9 mouse cellular contexts compared by ENCODE assay signal in genomic region chr2:31482914-31483575, GRCm38 (mm10). TPM values are rescaled to one million over a fixed set of nuclear protein-coding genes. Genes with fewer than 3 reads are reported as not detected.
DNase-seq lines count a peak whose midpoint lies in the region; ATAC-seq and TF ChIP-seq lines count a peak whose summit lies in the region.
"Had no signal": no experiment of that assay in that cellular context is flagged by ENCODE, and none has a peak within 500 bp of the region (broad histone marks: within the 10 kb centered on the region; RNA-seq: fewer than 3 reads in every experiment).

No protein-coding gene starts in this region.

- H3K27ac ChIP-seq in forebrain, embryonic 16.5 days (ENCODE audit: low read length) = no peak overlapping the region
- H3K27ac ChIP-seq in layer of hippocampus, adult 2 months = no peak overlapping the region
- no peak overlapping the region for H3K27ac ChIP-seq in lung, embryonic 16.5 days (ENCODE audit: low read length)

- TF ChIP-seq CTCF in layer of hippocampus, adult 2 months (conservative IDR thresholded peaks at IDR 0.05) = peak; percentile 99

- no peak overlapping the region for H3K4me3 ChIP-seq in forebrain, embryonic 16.5 days (replicated peaks; ENCODE audit: low read length)
- no peak overlapping the region for H3K4me3 ChIP-seq in layer of hippocampus, adult 2 months
- no peak overlapping the region for H3K4me3 ChIP-seq in lung, embryonic 16.5 days (ENCODE audit: low read length)
- H3K4me3 ChIP-seq: myocyte had no signal

- peaks cover 63% of the 10 kb centered on the region for H3K27me3 ChIP-seq in forebrain, embryonic 16.5 days (replicated peaks; ENCODE audit: control insufficient read depth, insufficient read depth, low read length)
- H3K27me3 ChIP-seq in lung, embryonic 16.5 days (ENCODE audit: control insufficient read depth, insufficient read depth, low read depth, low read length) = no peaks in the 10 kb centered on the region

- DNase-seq in MEL-GATA-1-ER (ENCODE audit: extremely low read depth, low read depth) = peak; percentile 59
- peak; percentile 88 to 89 for DNase-seq in cerebellum, adult 18-20 months
- DNase-seq in layer of hippocampus, adult 2 months (ENCODE audit: low spot score in 2 of 2) = peak; percentile 80 to 90
- peak; percentile 73 for DNase-seq in ovary, postnatal 36 days (ENCODE audit: low spot score)
- DNase-seq in thymus, postnatal 10 days (ENCODE audit: low spot score in 2 of 2) = peak; percentile 65 to 84

- H3K36me3 ChIP-seq in forebrain, embryonic 16.5 days (ENCODE audit: control insufficient read depth, insufficient read depth) = no peaks in the 10 kb centered on the region
- no peaks in the 10 kb centered on the region for H3K36me3 ChIP-seq in lung, embryonic 16.5 days (ENCODE audit: control insufficient read depth, insufficient read depth, low read length)

- H3K4me2 ChIP-seq in forebrain, embryonic 16.5 days (ENCODE audit: low read length) = no peak overlapping the region
- H3K4me2 ChIP-seq in lung, embryonic 16.5 days (ENCODE audit: low read depth, low read length) = no peak overlapping the region

- H3K9me3 ChIP-seq in forebrain, embryonic 16.5 days (ENCODE audit: control insufficient read depth, low read length) = no peaks in the 10 kb centered on the region
- no peaks in the 10 kb centered on the region for H3K9me3 ChIP-seq in lung, embryonic 16.5 days (ENCODE audit: control insufficient read depth, low read length)

- WGBS in forebrain, embryonic 16.5 days = 23% methylated on average over 8 of the region's 8 CpGs
- WGBS in lung, embryonic 16.5 days = 28% methylated on average over 8 of the region's 8 CpGs

- H3K9ac ChIP-seq in forebrain, embryonic 16.5 days (replicated peaks; ENCODE audit: low read depth, low read length) = no peak overlapping the region
- H3K9ac ChIP-seq in lung, embryonic 16.5 days (ENCODE audit: low read length) = no peak overlapping the region

- ATAC-seq in forebrain, embryonic 16.5 days = peak; percentile 92
- peak; percentile 82 to 91 for ATAC-seq in hematopoietic stem cell, adult 5-6 weeks (replicated peaks in 1 of 2; ENCODE audit: insufficient read depth in 1 of 2, low FRiP score in 2 of 2, low TSS enrichment in 1 of 2, low read depth in 1 of 2, poor library complexity in 2 of 2, severe bottlenecking in 2 of 2)
- peak; percentile 85 for ATAC-seq in lung, embryonic 16.5 days (ENCODE audit: low read depth)

- H3K4me1 ChIP-seq in forebrain, embryonic 16.5 days (replicated peaks; ENCODE audit: control insufficient read depth, insufficient read depth, low read length) = no peaks in the 10 kb centered on the region
- H3K4me1 ChIP-seq in lung, embryonic 16.5 days (replicated peaks; ENCODE audit: control insufficient read depth, insufficient read depth, low read length) = no peaks in the 10 kb centered on the region

RNA-seq across cellular contexts. Expression of gene Ass1, which starts 13.0 kb away (rescaled TPM):
- 6.0 and 8.0 TPM in 2 replicates for polyA plus RNA-seq in forebrain, embryonic 16.5 days (2015; fragmentation: Nextera tagmentation; extraction: Ambion mirVana)
- total RNA-seq in hematopoietic stem cell, adult 5-6 weeks (2017) = 47.6 and 63.3 TPM in 2 replicates
- 10 to 100 TPM; 27.5 to 27.7 TPM for total RNA-seq in layer of hippocampus, adult 2 months (2021)
- 72.0 and 91.8 TPM in 2 replicates for polyA plus RNA-seq in lung, embryonic 16.5 days (2015; fragmentation: Nextera tagmentation; extraction: Ambion mirVana)
